Mouse (Mus musculus): ENCODE measurements around the gene Btg2.

- no peak for TF ChIP-seq CTCF (IDR thresholded peaks at IDR 0.05)
- no peak for TF ChIP-seq POLR2A (IDR thresholded peaks at IDR 0.05; ENCODE audit: insufficient read depth, low read depth, low read length)
- TF ChIP-seq EP300 (IDR thresholded peaks at IDR 0.05; ENCODE audit: insufficient read depth, low read depth, low read length): no peak
Observed at GRCm38 (mm10) chr1:134117110-134117509, 38.2 kb upstream of the Btg2 start.
